Mouse (Mus musculus): Measurements from ENCODE around the gene Ctnnd2.

DNA sequence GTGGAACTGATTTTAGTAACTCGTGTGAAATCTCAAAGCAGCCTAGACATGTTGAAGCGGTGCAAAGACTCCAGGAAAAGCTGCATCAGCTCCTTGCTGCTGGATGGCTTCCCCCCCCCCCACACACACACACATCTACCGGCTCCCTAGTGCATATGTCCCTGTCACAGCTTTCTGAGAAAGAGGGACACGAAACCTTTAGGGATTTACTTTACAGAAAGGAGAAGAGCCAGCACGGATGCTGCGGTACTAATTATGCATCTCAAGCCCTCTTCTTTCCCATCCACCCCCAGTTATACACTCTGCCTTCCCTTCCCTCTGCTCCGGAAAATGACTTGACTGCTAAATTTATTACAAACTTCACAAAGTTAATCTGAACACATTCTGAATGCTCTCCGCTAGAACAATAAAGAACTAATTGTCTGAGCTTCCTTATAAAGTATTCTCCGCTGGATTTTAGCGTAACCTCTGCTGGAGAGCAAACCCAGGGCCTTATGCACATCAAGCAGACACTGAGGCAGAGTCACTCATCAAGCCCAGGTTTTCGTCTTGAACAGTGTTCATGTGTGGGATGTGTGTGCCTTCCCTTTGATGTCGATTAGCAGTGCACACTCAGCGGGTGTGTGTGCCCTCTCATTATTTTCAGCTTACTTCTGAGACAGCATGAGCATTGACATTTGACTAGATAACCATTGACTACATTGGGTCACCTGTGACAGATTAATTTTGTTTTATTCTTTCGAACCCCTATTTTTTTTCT, 510.1 kb downstream of the Ctnnd2 start:
- TF ChIP-seq CTCF (IDR thresholded peaks at IDR 0.05; ENCODE audit: low read depth, low read length): no peak
- TF ChIP-seq GATA1 (IDR thresholded peaks at IDR 0.05; ENCODE audit: borderline replicate concordance, low read length): no peak
- no peak for TF ChIP-seq POLR2AphosphoS5 (IDR thresholded peaks at IDR 0.05; ENCODE audit: insufficient replicate concordance, low read depth, low read length)
- TF ChIP-seq TAL1 (conservative IDR thresholded peaks at IDR 0.05; ENCODE audit: low read depth, low read length): no peak
- TF ChIP-seq GATA2 (IDR thresholded peaks at IDR 0.05; ENCODE audit: borderline replicate concordance, low read depth, low read length): no peak
